Mouse (Mus musculus): ENCODE data around the gene Pprc1. TPM values are rescaled to one million over a fixed set of nuclear protein-coding genes. Genes with fewer than 3 reads are reported as not detected.

Gene Pprc1
- polyA plus RNA-seq, 1 experiment from 2014 or later = 50.2 TPM

GRCm38 (mm10) chr19:46047426-46047825 is 2.7 kb downstream of the Pprc1 start:
- Histone ChIP-seq H3K36me3 (no peaks in the 10 kb centered on the region), H3K4me1 (peaks cover 42% of the 10 kb centered on the region), H3K27ac (no peak overlapping the region), H3K27me3 (ENCODE audit: insufficient read depth, poor library complexity, severe bottlenecking) (no peaks in the 10 kb centered on the region), H3K4me3 (no peak overlapping the region), H3K9me3 (no peaks in the 10 kb centered on the region)
- no peak for DNase-seq (ENCODE audit: low spot score)
- WGBS = 61% methylated on average over 2 of the region's 2 CpGs

DNA sequence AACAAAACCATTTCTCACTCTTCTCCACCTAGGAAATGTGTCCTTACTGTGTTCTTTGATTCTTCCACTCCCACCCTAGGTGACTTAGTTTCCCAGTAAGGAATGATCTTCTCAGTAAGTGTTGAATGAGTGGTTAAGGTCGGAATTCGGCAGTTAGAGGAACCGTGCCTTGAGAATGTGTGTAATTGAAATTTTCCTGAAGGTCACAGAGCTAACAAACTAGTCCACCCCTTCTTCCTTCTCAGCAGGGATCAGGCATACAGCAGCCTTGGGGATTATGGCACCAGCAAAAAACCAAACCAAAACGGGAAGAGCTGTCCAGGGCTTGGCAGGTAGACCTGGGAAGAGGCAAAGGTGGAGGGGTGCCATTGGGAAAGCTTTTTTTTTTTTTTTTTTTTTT is 4.4 kb downstream of the Pprc1 start:
- no peaks in the 10 kb centered on the region for H3K27me3 ChIP-seq (ENCODE audit: insufficient read depth, poor library complexity, severe bottlenecking)
- H3K36me3 ChIP-seq = no peaks in the 10 kb centered on the region
- no peak for DNase-seq (ENCODE audit: low spot score)
- no peak overlapping the region for H3K4me3 ChIP-seq
- H3K4me1 ChIP-seq = peaks cover 25% of the 10 kb centered on the region
- no peak overlapping the region for H3K27ac ChIP-seq
- no peaks in the 10 kb centered on the region for H3K9me3 ChIP-seq
- WGBS = 69% methylated on average over 4 of the region's 4 CpGs

DNA sequence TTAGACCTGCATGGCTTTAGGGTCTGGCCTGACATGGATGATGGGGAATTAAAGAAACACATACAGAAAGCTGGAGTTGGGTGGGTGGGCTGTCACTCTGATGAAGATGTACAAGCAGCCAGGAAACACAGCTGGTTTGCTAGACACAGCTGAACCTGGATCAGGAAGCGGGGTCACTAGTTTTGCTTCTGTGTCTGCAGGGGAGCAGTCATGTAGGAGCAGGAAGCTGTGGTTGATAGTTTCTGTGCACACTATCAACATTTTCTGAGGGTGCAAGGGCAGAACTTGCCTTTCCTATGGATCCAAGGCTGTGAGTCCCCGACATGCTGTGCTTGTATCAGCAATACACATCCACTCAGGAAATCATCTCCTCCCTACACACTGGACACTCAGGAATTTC is 5.8 kb downstream of the Pprc1 start:
- DNase-seq (ENCODE audit: low spot score) = no peak
- no peaks in the 10 kb centered on the region for H3K27me3 ChIP-seq (ENCODE audit: insufficient read depth, poor library complexity, severe bottlenecking)
- H3K36me3 ChIP-seq = no peaks in the 10 kb centered on the region
- 65% methylated on average over 2 of the region's 2 CpGs for WGBS
- no peak overlapping the region for H3K27ac ChIP-seq
- H3K4me1 ChIP-seq = peaks cover 21% of the 10 kb centered on the region
- no peak overlapping the region for H3K4me3 ChIP-seq
- no peaks in the 10 kb centered on the region for H3K9me3 ChIP-seq

- H3K4me1 ChIP-seq = peaks cover 23% of the 10 kb centered on the region
- peak; percentile 87 for DNase-seq (ENCODE audit: low spot score)
- 0 out of 2 replicates have a peak, but pooled peaks cover under 1% of the 10 kb centered on the region for H3K36me3 ChIP-seq
- H3K4me3 ChIP-seq = peak overlapping the region; percentile 88
- no peaks in the 10 kb centered on the region for H3K9me3 ChIP-seq
- WGBS = 2% methylated on average over 11 of the region's 11 CpGs
- H3K27me3 ChIP-seq (ENCODE audit: insufficient read depth, poor library complexity, severe bottlenecking) = no peaks in the 10 kb centered on the region
- H3K27ac ChIP-seq = peak overlapping the region; percentile 96
Observed at GRCm38 (mm10) chr19:46055752-46056387, 11.2 kb downstream of the Pprc1 start.

DNA sequence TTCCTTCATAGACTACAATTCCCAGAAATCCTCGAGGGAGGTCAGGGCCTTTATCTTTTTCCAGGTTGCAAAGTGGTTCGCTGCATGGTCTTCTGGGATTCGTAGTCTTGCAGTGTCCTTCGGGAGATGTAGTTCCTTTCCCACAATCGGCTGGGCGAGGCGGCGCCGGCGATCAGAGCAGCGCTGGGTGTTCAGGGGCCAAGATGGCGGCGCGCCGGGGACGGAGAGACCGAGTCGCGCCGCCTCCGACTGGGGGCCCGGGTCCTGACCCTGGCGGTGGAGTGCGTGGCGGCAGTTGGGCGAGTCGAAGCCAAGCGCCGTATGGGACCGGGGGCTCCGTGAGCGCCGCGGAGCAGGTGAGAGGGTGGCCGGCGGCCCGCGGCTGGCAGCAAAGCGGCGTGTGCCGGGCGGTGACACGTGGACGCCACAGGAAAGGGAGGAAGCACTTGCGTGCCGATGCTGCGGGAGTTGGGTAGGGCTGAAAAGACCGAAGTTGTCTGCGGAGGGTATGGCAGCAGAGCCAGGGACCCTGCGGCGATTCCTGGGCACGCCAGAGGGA is 11.8 kb downstream of the Pprc1 start:
- under 1% methylated on average over 52 of the region's 52 CpGs for WGBS
- peaks cover 23% of the 10 kb centered on the region for H3K4me1 ChIP-seq
- H3K27me3 ChIP-seq (ENCODE audit: insufficient read depth, poor library complexity, severe bottlenecking) = no peaks in the 10 kb centered on the region

GRCm38 (mm10) chr19:46056947-46057607 is 12.4 kb downstream of the Pprc1 start:
- DNase-seq (ENCODE audit: low spot score) = peak; percentile 95
- WGBS = 0% methylated on average over 42 of the region's 42 CpGs
- Histone ChIP-seq H3K36me3 (peaks cover 12% of the 10 kb centered on the region), H3K27ac (peak overlapping the region; percentile 96), H3K9me3 (no peaks in the 10 kb centered on the region), H3K4me3 (peak overlapping the region; percentile 88), H3K4me1 (peaks cover 23% of the 10 kb centered on the region), H3K27me3 (ENCODE audit: insufficient read depth, poor library complexity, severe bottlenecking) (no peaks in the 10 kb centered on the region)

More for the DNA sequence above, 11.8 kb downstream of the Pprc1 start:
- Histone ChIP-seq H3K27ac (peak overlapping the region; percentile 96), H3K4me3 (peak overlapping the region; percentile 88), H3K9me3 (no peaks in the 10 kb centered on the region), H3K36me3 (peaks cover 6% of the 10 kb centered on the region)
- peak; percentile 98 for DNase-seq (ENCODE audit: low spot score)

DNA sequence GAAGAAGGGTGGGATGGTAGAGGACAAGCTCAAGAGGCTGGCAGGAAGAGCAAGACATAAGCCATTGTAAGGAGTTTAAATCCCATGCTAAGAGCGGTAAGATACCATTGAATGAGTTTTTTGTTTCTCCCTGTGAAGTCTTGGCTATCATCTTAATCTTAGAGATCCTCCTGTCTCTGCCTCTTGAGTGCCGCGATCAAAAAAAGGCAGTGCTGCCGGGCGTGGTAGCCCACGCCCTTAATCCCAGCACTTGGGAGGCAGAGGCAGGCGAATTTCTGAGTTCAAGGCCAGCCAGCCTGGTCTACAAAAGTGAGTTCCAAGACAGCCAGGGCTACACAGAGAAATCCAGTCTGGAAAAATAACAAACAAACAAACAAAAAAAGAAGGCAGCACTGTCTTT is 13.8 kb downstream of the Pprc1 start:
- WGBS = 92% methylated on average over 7 of the region's 7 CpGs
- Histone ChIP-seq H3K4me3 (peak overlapping the region; percentile 88; the same call in 1 of the 2 replicates), H3K9me3 (no peaks in the 10 kb centered on the region)

GRCm38 (mm10) chr19:46060845-46061244 is 16.2 kb downstream of the Pprc1 start:
- Histone ChIP-seq H3K27me3 (ENCODE audit: insufficient read depth, poor library complexity, severe bottlenecking) (no peaks in the 10 kb centered on the region), H3K27ac (no peak overlapping the region), H3K4me1 (peaks cover 23% of the 10 kb centered on the region), H3K36me3 (peaks cover 50% of the 10 kb centered on the region), H3K4me3 (no peak overlapping the region), H3K9me3 (no peaks in the 10 kb centered on the region)
- DNase-seq (ENCODE audit: low spot score) = no peak
- WGBS = 65% methylated on average over 6 of the region's 6 CpGs

More for the DNA sequence above, 13.8 kb downstream of the Pprc1 start:
- peaks cover 26% of the 10 kb centered on the region for H3K36me3 ChIP-seq
- no peak for DNase-seq (ENCODE audit: low spot score)
- peaks cover 23% of the 10 kb centered on the region for H3K4me1 ChIP-seq
- no peak overlapping the region for H3K27ac ChIP-seq
- no peaks in the 10 kb centered on the region for H3K27me3 ChIP-seq (ENCODE audit: insufficient read depth, poor library complexity, severe bottlenecking)

- 88% methylated on average over 10 of the region's 10 CpGs for WGBS
- H3K4me1 ChIP-seq = peaks cover 11% of the 10 kb centered on the region; the same call in 1 of the 2 replicates
- no peaks in the 10 kb centered on the region for H3K27me3 ChIP-seq (ENCODE audit: insufficient read depth, poor library complexity, severe bottlenecking)
- H3K4me3 ChIP-seq = no peak overlapping the region
- H3K9me3 ChIP-seq = no peaks in the 10 kb centered on the region
- peaks cover 96% of the 10 kb centered on the region for H3K36me3 ChIP-seq
- no peak for DNase-seq (ENCODE audit: low spot score)
- no peak overlapping the region for H3K27ac ChIP-seq
Observed at GRCm38 (mm10) chr19:46068054-46068453, 23.4 kb downstream of the Pprc1 start.

DNA sequence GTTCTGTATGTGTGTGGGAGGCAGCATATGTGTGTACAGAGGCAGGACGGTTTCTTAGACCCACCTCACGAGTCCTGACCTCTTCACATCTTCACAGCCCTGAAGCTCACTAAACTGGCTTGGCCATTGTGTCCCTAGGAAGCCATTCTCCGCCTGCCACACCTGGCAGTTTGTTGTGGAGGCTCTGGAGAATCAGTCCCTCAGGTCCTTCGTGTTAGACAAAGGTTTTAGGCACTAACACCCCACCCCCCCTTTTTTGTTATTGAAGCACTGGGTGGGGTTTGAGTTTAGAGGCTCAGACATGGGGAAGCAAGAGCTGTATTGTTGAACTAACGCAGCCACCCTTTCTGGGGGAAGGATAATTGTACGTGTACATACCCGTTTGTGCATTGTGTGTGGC is 28.6 kb downstream of the Pprc1 start:
- Histone ChIP-seq H3K36me3 (peaks cover 66% of the 10 kb centered on the region), H3K27me3 (ENCODE audit: insufficient read depth, poor library complexity, severe bottlenecking) (no peaks in the 10 kb centered on the region), H3K27ac (no peak overlapping the region), H3K4me3 (no peak overlapping the region), H3K9me3 (no peaks in the 10 kb centered on the region), H3K4me1 (peaks cover 27% of the 10 kb centered on the region)
- WGBS = 83% methylated on average over 7 of the region's 7 CpGs
- no peak for DNase-seq (ENCODE audit: low spot score)

DNA sequence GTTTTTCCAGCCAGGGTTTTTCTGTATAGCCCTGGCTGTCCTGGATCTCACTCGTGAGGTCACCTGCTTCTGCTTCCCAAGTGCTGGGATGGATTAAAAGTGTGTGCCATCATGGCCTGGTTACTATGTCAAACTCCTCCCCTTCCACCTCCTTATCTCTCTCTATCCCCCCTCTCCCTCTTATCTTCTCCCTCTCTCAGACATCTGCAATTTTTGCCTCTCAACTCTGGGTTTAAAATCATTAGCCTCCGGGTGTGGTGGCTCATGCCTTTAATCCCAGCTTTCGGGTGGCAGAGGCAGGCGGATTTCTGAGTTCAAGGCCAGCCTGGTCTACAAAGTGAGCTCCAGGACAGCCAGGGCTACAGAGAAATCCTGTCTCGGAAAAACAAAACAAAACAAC is 29.6 kb downstream of the Pprc1 start:
- H3K27me3 ChIP-seq (ENCODE audit: insufficient read depth, poor library complexity, severe bottlenecking) = no peaks in the 10 kb centered on the region
- H3K9me3 ChIP-seq = no peaks in the 10 kb centered on the region
- no peak overlapping the region for H3K4me3 ChIP-seq
- H3K36me3 ChIP-seq = peaks cover 68% of the 10 kb centered on the region
- no peak overlapping the region for H3K27ac ChIP-seq
- H3K4me1 ChIP-seq = peaks cover 27% of the 10 kb centered on the region
- DNase-seq (ENCODE audit: low spot score) = no peak
- WGBS = 73% methylated on average over 5 of the region's 5 CpGs

- WGBS = under 1% methylated on average over 66 of the region's 66 CpGs
- no peaks in the 10 kb centered on the region for H3K9me3 ChIP-seq
- H3K27me3 ChIP-seq (ENCODE audit: insufficient read depth, poor library complexity, severe bottlenecking) = no peaks in the 10 kb centered on the region
- H3K27ac ChIP-seq = peak within 1 kb of the TSS; percentile 90
- peaks cover 70% of the 10 kb centered on the region for H3K36me3 ChIP-seq
- DNase-seq (ENCODE audit: low spot score) = peak; percentile 100
- H3K4me3 ChIP-seq = peak within 1 kb of the TSS; percentile 88
- peaks cover 27% of the 10 kb centered on the region for H3K4me1 ChIP-seq
Observed at GRCm38 (mm10) chr19:46075616-46076607, 31.2 kb downstream of the Pprc1 start, which contains the start of gene Nolc1. Gene Nolc1, plus strand, starts transcription at chr19:46075863.
